Mouse (Mus musculus) neural tube, embryonic 13.5 days (tissue): ENCODE data around the gene Gm6525. TPM values are rescaled to one million over a fixed set of nuclear protein-coding genes. Genes with fewer than 3 reads are reported as not detected.
A peak's percentile ranks its signal among the peaks of the same experiment; 100 is the strongest.

Experiments
- ATAC-seq: fragments of 200-750 bp; cut with Nextera tagmentation; 2 replicates; pipeline ENCODE4 v1.8.0; 2017; ENCODE audit warnings: low read depth, mild to moderate bottlenecking, moderate TSS enrichment, moderate library complexity
- H3K27ac ChIP-seq: fragments of 300-500 bp; sonication (generic); replicated peaks from 2 replicates; pipeline ENCODE4 v1.5.1; 2015; ENCODE audit warnings: moderate library complexity, mild to moderate bottlenecking, inconsistent platforms
- H3K27me3 ChIP-seq: fragments of 300-500 bp; sonication (generic); 2 replicates; pipeline ENCODE4 v1.6.1; 2015; ENCODE audit warnings: mild to moderate bottlenecking, inconsistent platforms
- H3K36me3 ChIP-seq: fragments of 300-500 bp; sonication (generic); 2 replicates; pipeline ENCODE4 v1.6.1; 2015; ENCODE audit warnings: mild to moderate bottlenecking, inconsistent platforms
- H3K4me1 ChIP-seq: fragments of 300-500 bp; sonication (generic); replicated peaks from 2 replicates; pipeline ENCODE4 v1.6.1; 2015; ENCODE audit warnings: inconsistent platforms
- H3K4me2 ChIP-seq: fragments of 300-500 bp; sonication (generic); 2 replicates; pipeline ENCODE4 v1.6.1; 2015; ENCODE audit warnings: inconsistent platforms, mild to moderate bottlenecking, moderate library complexity
- H3K4me3 ChIP-seq: fragments of 300-500 bp; sonication (generic); 2 replicates; pipeline ENCODE4 v1.5.1; 2015; ENCODE audit warnings: mild to moderate bottlenecking, inconsistent platforms
- H3K9ac ChIP-seq: fragments of 300-500 bp; sonication (generic); 2 replicates; pipeline ENCODE4 v1.6.1; 2015; ENCODE audit warnings: moderate library complexity, mild to moderate bottlenecking, inconsistent platforms
- H3K9me3 ChIP-seq: fragments of 300-500 bp; sonication (generic); 2 replicates; pipeline ENCODE4 v1.6.1; 2016; ENCODE audit warnings: inconsistent platforms
- WGBS: fragments of 180-500 bp; shearing (Covaris S2); methylation state at CpG from one replicate; pipeline ENCODE4 v1.1.7; 2015; 5-methylcytosine and 5-hydroxymethylcytosine counted together
- polyA plus RNA-seq: library from polyadenylated mRNA; unstranded; fragments of >200 nt; fragmentation: Nextera tagmentation; extraction: Ambion mirVana; gene quantifications from 2 replicates; pipeline ENCODE4 v1.2.1, GENCODE M21; 2015

Gm6525 gene
- polyA plus RNA-seq, 1 experiment from 2014 or later: 3.5 TPM

GRCm38 (mm10) chr3:84200559-84201420, 26.9 kb downstream of the Gm6525 start:
- Histone ChIP-seq H3K27me3 (no peaks in the 10 kb centered on the region), H3K4me2 (no peak overlapping the region), H3K9me3 (no peaks in the 10 kb centered on the region), H3K36me3 (peaks cover 44% of the 10 kb centered on the region), H3K4me1 (peaks cover 21% of the 10 kb centered on the region), H3K27ac (peak overlapping the region; percentile 80), H3K9ac (no peak overlapping the region), H3K4me3 (no peak overlapping the region)
- 35% methylated on average over 13 of the region's 13 CpGs for WGBS
- ATAC-seq: peak; percentile 90

GRCm38 (mm10) chr3:84204640-84205039, 30.7 kb downstream of the Gm6525 start:
- H3K36me3 ChIP-seq: peaks cover 58% of the 10 kb centered on the region
- ATAC-seq: no peak
- no peaks in the 10 kb centered on the region for H3K9me3 ChIP-seq
- 82% methylated on average over 5 of the region's 5 CpGs for WGBS
- no peak overlapping the region for H3K9ac ChIP-seq
- no peaks in the 10 kb centered on the region for H3K27me3 ChIP-seq
- H3K27ac ChIP-seq: no peak overlapping the region
- H3K4me2 ChIP-seq: no peak overlapping the region
- H3K4me3 ChIP-seq: no peak overlapping the region
- peaks cover 41% of the 10 kb centered on the region for H3K4me1 ChIP-seq

GRCm38 (mm10) chr3:84205650-84206049, 31.7 kb downstream of the Gm6525 start:
- Histone ChIP-seq H3K9ac (no peak overlapping the region), H3K4me1 (peaks cover 46% of the 10 kb centered on the region), H3K27ac (no peak overlapping the region), H3K27me3 (no peaks in the 10 kb centered on the region), H3K36me3 (peaks cover 63% of the 10 kb centered on the region), H3K4me3 (no peak overlapping the region), H3K9me3 (no peaks in the 10 kb centered on the region), H3K4me2 (no peak overlapping the region)
- no peak for ATAC-seq
- WGBS: 94% methylated on average over 6 of the region's 6 CpGs

GRCm38 (mm10) chr3:84206106-84206505, 32.2 kb downstream of the Gm6525 start:
- H3K9me3 ChIP-seq: no peaks in the 10 kb centered on the region
- H3K9ac ChIP-seq: no peak overlapping the region
- no peaks in the 10 kb centered on the region for H3K27me3 ChIP-seq
- peaks cover 46% of the 10 kb centered on the region for H3K4me1 ChIP-seq
- 73% methylated on average over 3 of the region's 3 CpGs for WGBS
- H3K4me3 ChIP-seq: no peak overlapping the region
- no peak for ATAC-seq
- no peak overlapping the region for H3K27ac ChIP-seq
- H3K4me2 ChIP-seq: no peak overlapping the region
- peaks cover 63% of the 10 kb centered on the region for H3K36me3 ChIP-seq

DNA sequence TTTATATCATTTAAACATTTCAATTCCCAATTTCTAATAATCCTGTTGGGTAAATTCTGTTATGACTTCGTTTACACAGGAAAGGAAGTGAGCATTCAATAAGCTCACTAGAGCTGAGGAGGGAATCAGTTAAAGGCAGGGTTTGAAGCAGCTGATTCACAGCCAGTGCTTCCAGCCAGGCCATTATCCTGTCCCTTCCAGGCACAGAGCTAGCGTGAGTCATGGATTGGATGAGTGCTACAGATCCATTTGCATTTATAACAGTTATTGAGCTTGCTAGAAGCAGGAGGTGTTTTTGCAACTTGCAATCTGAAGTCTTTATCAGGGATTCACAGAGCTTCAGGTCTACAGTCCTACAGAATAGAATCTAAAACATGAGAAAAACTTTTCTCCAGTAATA, 33.5 kb downstream of the Gm6525 start:
- no peak overlapping the region for H3K27ac ChIP-seq
- WGBS: 49% methylated on average over 2 of the region's 2 CpGs
- H3K36me3 ChIP-seq: peaks cover 56% of the 10 kb centered on the region
- H3K27me3 ChIP-seq: no peaks in the 10 kb centered on the region
- no peak overlapping the region for H3K4me2 ChIP-seq
- H3K9me3 ChIP-seq: no peaks in the 10 kb centered on the region
- no peak for ATAC-seq
- peaks cover 46% of the 10 kb centered on the region for H3K4me1 ChIP-seq
- H3K4me3 ChIP-seq: no peak overlapping the region
- no peak overlapping the region for H3K9ac ChIP-seq

GRCm38 (mm10) chr3:84208475-84208874, 34.6 kb downstream of the Gm6525 start:
- Histone ChIP-seq H3K9ac (no peak overlapping the region), H3K27ac (no peak overlapping the region), H3K4me3 (no peak overlapping the region), H3K27me3 (no peaks in the 10 kb centered on the region), H3K4me1 (peaks cover 57% of the 10 kb centered on the region), H3K36me3 (peaks cover 55% of the 10 kb centered on the region), H3K9me3 (no peaks in the 10 kb centered on the region), H3K4me2 (no peak overlapping the region)
- WGBS: 93% methylated on average over 7 of the region's 7 CpGs
- no peak for ATAC-seq

GRCm38 (mm10) chr3:84208917-84209513, 35.1 kb downstream of the Gm6525 start:
- ATAC-seq: no peak
- Histone ChIP-seq H3K36me3 (peaks cover 55% of the 10 kb centered on the region), H3K27me3 (no peaks in the 10 kb centered on the region), H3K27ac (no peak overlapping the region), H3K4me1 (peaks cover 61% of the 10 kb centered on the region), H3K9ac (no peak overlapping the region), H3K4me3 (no peak overlapping the region), H3K9me3 (no peaks in the 10 kb centered on the region), H3K4me2 (no peak overlapping the region)
- 82% methylated on average over 7 of the region's 7 CpGs for WGBS

DNA sequence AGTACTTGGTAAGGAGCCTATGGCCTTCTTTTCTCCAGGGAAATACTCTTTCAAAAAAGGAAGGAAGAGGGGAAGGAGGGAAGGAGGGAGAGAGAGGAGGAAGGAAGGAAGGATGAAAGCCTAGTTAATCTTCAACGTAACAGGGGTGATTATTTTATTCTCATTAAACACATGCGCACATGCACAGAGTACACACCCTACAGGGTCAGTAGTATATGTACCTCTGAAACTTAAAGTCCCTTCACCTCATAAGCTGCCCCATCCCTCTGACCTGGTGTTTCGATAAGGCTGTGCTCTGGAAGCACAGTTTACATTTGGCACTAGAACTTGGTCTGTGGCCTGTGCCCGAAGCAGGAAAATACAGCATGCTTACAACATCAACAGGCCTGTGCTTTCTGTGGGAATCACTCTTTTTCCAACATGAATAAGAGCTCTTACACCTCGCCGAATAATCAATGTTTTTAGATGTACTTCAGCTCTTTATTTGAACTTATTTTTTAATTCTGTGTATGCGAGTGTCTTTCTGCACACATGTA, 37.5 kb downstream of the Gm6525 start:
- Histone ChIP-seq H3K4me1 (peaks cover 85% of the 10 kb centered on the region), H3K4me3 (no peak overlapping the region), H3K27me3 (no peaks in the 10 kb centered on the region), H3K27ac (peak overlapping the region; percentile 61; the same call in 1 of the 2 replicates), H3K4me2 (peak overlapping the region; percentile 8; the same call in 1 of the 2 replicates), H3K9ac (no peak overlapping the region), H3K9me3 (no peaks in the 10 kb centered on the region), H3K36me3 (peaks cover 36% of the 10 kb centered on the region)
- ATAC-seq: no peak
- 70% methylated on average over 7 of the region's 7 CpGs for WGBS

GRCm38 (mm10) chr3:84214501-84214900, 40.6 kb downstream of the Gm6525 start:
- H3K9me3 ChIP-seq: no peaks in the 10 kb centered on the region
- ATAC-seq: no peak
- H3K4me3 ChIP-seq: no peak overlapping the region
- H3K27me3 ChIP-seq: no peaks in the 10 kb centered on the region
- peaks cover 97% of the 10 kb centered on the region for H3K4me1 ChIP-seq
- peak overlapping the region; percentile 69 for H3K4me2 ChIP-seq
- WGBS: 84% methylated on average over 6 of the region's 6 CpGs
- 0 out of 2 replicates have a peak overlapping the region, but pooled peaks have one; percentile 62 for H3K9ac ChIP-seq
- H3K27ac ChIP-seq: peak overlapping the region; percentile 61
- peaks cover 7% of the 10 kb centered on the region for H3K36me3 ChIP-seq

GRCm38 (mm10) chr3:84215253-84215652, 41.3 kb downstream of the Gm6525 start:
- ATAC-seq: 0 out of 2 replicates have a peak, but pooled peaks have one; percentile 47
- Histone ChIP-seq H3K9ac (peak overlapping the region; percentile 62), H3K27me3 (no peaks in the 10 kb centered on the region), H3K27ac (peak overlapping the region; percentile 61), H3K9me3 (no peaks in the 10 kb centered on the region), H3K4me1 (peaks cover 97% of the 10 kb centered on the region), H3K4me2 (peak overlapping the region; percentile 69), H3K36me3 (no peaks in the 10 kb centered on the region), H3K4me3 (peak overlapping the region; percentile 23)
- 26% methylated on average over 9 of the region's 9 CpGs for WGBS

DNA sequence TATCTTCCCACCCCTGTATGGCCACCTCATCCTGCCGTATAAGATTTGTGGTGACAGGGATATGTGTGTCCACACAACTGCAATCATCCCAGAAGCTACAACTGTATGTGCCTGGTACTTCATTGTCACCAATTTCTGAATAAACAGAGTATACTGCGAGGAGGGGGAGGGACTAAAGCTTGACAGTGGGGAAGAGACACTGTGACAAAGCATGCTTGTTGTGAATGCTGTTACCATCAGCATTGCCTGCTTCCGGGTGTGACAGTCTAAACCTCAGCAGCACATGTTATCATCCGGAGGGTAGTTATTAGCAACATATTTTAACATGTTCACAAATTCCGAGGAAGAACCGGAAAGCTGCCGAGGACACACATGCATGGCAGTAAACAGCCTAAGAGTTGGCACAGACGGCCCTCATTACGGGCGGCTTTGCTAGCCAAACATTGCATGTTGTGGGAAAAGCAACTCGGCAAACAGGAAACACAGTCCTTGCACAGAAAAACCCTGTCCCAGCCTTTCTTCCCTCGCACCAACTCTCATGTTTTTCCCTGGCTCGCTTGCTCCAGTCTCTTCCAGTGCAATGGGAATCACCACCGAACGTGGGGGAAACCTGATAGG, 41.9 kb downstream of the Gm6525 start:
- no peaks in the 10 kb centered on the region for H3K27me3 ChIP-seq
- 0 out of 2 replicates have a peak, but pooled peaks have one; percentile 6 for ATAC-seq
- H3K4me3 ChIP-seq: peak overlapping the region; percentile 23
- peak overlapping the region; percentile 69 for H3K4me2 ChIP-seq
- H3K27ac ChIP-seq: peak overlapping the region; percentile 61
- peak overlapping the region; percentile 62 for H3K9ac ChIP-seq
- WGBS: 67% methylated on average over 15 of the region's 15 CpGs
- H3K9me3 ChIP-seq: no peaks in the 10 kb centered on the region
- no peaks in the 10 kb centered on the region for H3K36me3 ChIP-seq
- H3K4me1 ChIP-seq: peaks cover 97% of the 10 kb centered on the region
